Mouse (Mus musculus): ENCODE measurements around the gene Fermt3.

GRCm38 (mm10) chr19:7018546-7018945, 723 bp downstream of the Fermt3 start:
- TF ChIP-seq CTCF (IDR thresholded peaks at IDR 0.05; ENCODE audit: low read depth), result no peak
- no peak for TF ChIP-seq EP300 (optimal IDR thresholded peaks at IDR 0.05)

All from stomach, postnatal 0 days (tissue).